ENCODE assay signal across 22 mouse cellular contexts in the genomic region with DNA sequence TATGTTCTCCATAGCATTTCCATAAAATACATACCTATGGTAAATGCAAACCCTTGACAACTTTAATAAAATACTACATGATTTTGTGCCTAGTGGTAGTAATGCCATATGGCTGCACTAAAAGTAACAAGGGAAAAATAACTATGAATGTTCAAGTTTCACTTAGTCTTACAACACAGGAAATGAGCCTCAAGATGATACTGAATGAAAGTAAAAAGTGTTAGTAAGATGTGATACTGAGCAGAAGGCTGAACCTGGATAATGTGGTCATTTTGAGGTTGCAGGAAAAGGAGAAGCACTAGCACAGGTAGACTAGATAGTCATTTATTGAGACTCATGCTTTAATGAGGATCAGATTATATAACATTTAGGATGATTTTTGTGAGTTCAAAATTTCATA. TPM values are rescaled to one million over a fixed set of nuclear protein-coding genes. Genes with fewer than 3 reads are reported as not detected.
A peak's percentile ranks its signal among the peaks of the same experiment; 100 is the strongest.
DNase-seq lines count a peak whose midpoint lies in the region; ATAC-seq and TF ChIP-seq lines count a peak whose summit lies in the region.
"Had no signal": no experiment of that assay in that cellular context is flagged by ENCODE, and none has a peak within 500 bp of the region (broad histone marks: within the 10 kb centered on the region; RNA-seq: fewer than 3 reads in every experiment).

No protein-coding gene starts in this region.

- no peaks in the 10 kb centered on the region for H3K9me3 ChIP-seq in heart, embryonic 15.5 days (replicated peaks)
- H3K9me3 ChIP-seq in heart, embryonic 12.5 days (replicated peaks) = no peaks in the 10 kb centered on the region
- H3K9me3 ChIP-seq: embryonic facial prominence, embryonic 15.5 days; forebrain, embryonic 10.5 days; heart, embryonic 10.5 days; hindbrain, embryonic 15.5 days had no signal

- TF ChIP-seq CTCF in gastrocnemius, adult 2 months (IDR thresholded peaks at IDR 0.05) = no peak

- no peaks in the 10 kb centered on the region for H3K27me3 ChIP-seq in heart, embryonic 15.5 days
- H3K27me3 ChIP-seq in heart, embryonic 12.5 days (replicated peaks) = no peaks in the 10 kb centered on the region
- H3K27me3 ChIP-seq: embryonic facial prominence, embryonic 15.5 days; hindbrain, embryonic 15.5 days had no signal

- H3K4me3 ChIP-seq in gastrocnemius, adult 2 months = peak overlapping the region; percentile 70
- no peak overlapping the region; the same call in 1 of the 2 replicates for H3K4me3 ChIP-seq in heart, embryonic 15.5 days
- H3K4me3 ChIP-seq in heart, embryonic 12.5 days = no peak overlapping the region
- H3K4me3 ChIP-seq: embryonic facial prominence, embryonic 15.5 days; erythroblast, embryonic 14.5 days; forebrain, embryonic 10.5 days; heart, embryonic 10.5 days; hindbrain, embryonic 15.5 days had no signal

- no peak overlapping the region for H3K9ac ChIP-seq in heart, embryonic 15.5 days
- H3K9ac ChIP-seq in heart, embryonic 12.5 days = no peak overlapping the region
- H3K9ac ChIP-seq: embryonic facial prominence, embryonic 15.5 days; hindbrain, embryonic 15.5 days had no signal

- intact Hi-C loops in gastrocnemius, adult 2 months (cut with DNase I) = no loop called here
- intact Hi-C loops in gastrocnemius, postnatal 14 days (cut with DNase I; ENCODE audit: low total_unique reads) = no loop called here

- ATAC-seq in heart, embryonic 15.5 days (replicated peaks; ENCODE audit: insufficient number of reproducible peaks, insufficient read depth, low FRiP score, low read depth) = no peak
- ATAC-seq in heart, embryonic 12.5 days (ENCODE audit: insufficient number of reproducible peaks, low FRiP score) = no peak
- peak; percentile 55 for ATAC-seq in activated CD4-positive, CD25-positive, alpha-beta regulatory T cell, adult 4 months
- ATAC-seq in megakaryocyte progenitor cell, adult 5-6 weeks (replicated peaks; ENCODE audit: poor library complexity) = peak; percentile 34
- ATAC-seq: forebrain, embryonic 14.5 days had no signal

- H3K4me1 ChIP-seq in heart, embryonic 15.5 days (replicated peaks) = 0 out of 2 replicates have a peak, but pooled peaks cover 2% of the 10 kb centered on the region
- no peaks in the 10 kb centered on the region for H3K4me1 ChIP-seq in heart, embryonic 12.5 days (replicated peaks)
- H3K4me1 ChIP-seq: embryonic facial prominence, embryonic 15.5 days; heart, embryonic 10.5 days; hindbrain, embryonic 15.5 days had no signal

- DNase-seq in gastrocnemius, adult 2 months = no peak
- DNase-seq in gastrocnemius, postnatal 14 days = no peak
- DNase-seq in right cerebral cortex, postnatal 4 days = no peak
- no peak for DNase-seq in B cell, adult 2 months
- DNase-seq: adrenal gland, adult 8-10 months; adrenal gland, postnatal 36 days; cerebellum, adult 8-10 months; cerebellum, postnatal 14 days; embryo, embryonic 11 days; gastrocnemius, postnatal 10 days; kidney, adult 11 months; kidney, adult 9 months had no signal

- peak overlapping the region; percentile 42 for H3K4me2 ChIP-seq in heart, embryonic 15.5 days
- H3K4me2 ChIP-seq in heart, embryonic 12.5 days = no peak overlapping the region
- H3K4me2 ChIP-seq: embryonic facial prominence, embryonic 15.5 days; hindbrain, embryonic 15.5 days had no signal

- H3K27ac ChIP-seq in gastrocnemius, adult 2 months = no peak overlapping the region
- no peak overlapping the region for H3K27ac ChIP-seq in heart, embryonic 15.5 days
- H3K27ac ChIP-seq in heart, embryonic 12.5 days (ENCODE audit: poor library complexity, severe bottlenecking) = no peak overlapping the region
- H3K27ac ChIP-seq: embryonic facial prominence, embryonic 15.5 days; forebrain, embryonic 10.5 days; heart, embryonic 10.5 days; hindbrain, embryonic 15.5 days had no signal

- no peaks in the 10 kb centered on the region for H3K36me3 ChIP-seq in heart, embryonic 15.5 days
- no peaks in the 10 kb centered on the region for H3K36me3 ChIP-seq in heart, embryonic 12.5 days
- H3K36me3 ChIP-seq: embryonic facial prominence, embryonic 15.5 days; forebrain, embryonic 10.5 days; heart, embryonic 10.5 days; hindbrain, embryonic 15.5 days had no signal

RNA-seq across cellular contexts. Expression of gene Fgf13, which starts 16.2 kb away (rescaled TPM):
- 10 to 100 TPM; 57.6 to 60.8 TPM for total RNA-seq in gastrocnemius, adult 2 months (2021)
- total RNA-seq in gastrocnemius, postnatal 14 days (2021) = 10 to 100 TPM; 42.0 to 44.1 TPM
- polyA plus RNA-seq in heart, embryonic 15.5 days (2015; fragmentation: Nextera tagmentation; extraction: Ambion mirVana) = 69.0 and 82.6 TPM in 2 replicates
- polyA plus RNA-seq in heart, embryonic 12.5 days (2016; fragmentation: Nextera tagmentation; extraction: Ambion mirVana) = 66.3 and 70.2 TPM in 2 replicates
- polyA plus RNA-seq in activated CD4-positive, CD25-positive, alpha-beta regulatory T cell, adult 4 months (2017; shearing (Covaris generic)) = 1 to 10 TPM; 7.9 to 8.4 TPM
- total RNA-seq in megakaryocyte progenitor cell, adult 5-6 weeks (2015) = 0.29 and 1.1 TPM in 2 replicates
- total RNA-seq in megakaryocyte progenitor cell, adult 5-6 weeks (2017) = 0.12 and 0.74 TPM in 2 replicates

Comparison
In these comparisons a context has a peak if more than half of its experiments do, and no peak if none do; other contexts are left out.
1. ATAC-seq: peak in activated CD4-positive, CD25-positive, alpha-beta regulatory T cell, adult 4 months (single experiment) and megakaryocyte progenitor cell, adult 5-6 weeks (single experiment); none in heart, embryonic 15.5 days (single experiment) and heart, embryonic 12.5 days (single experiment).
2. RNA of gene Fgf13, which starts 16.2 kb away (total RNA-seq): 57.6 to 60.8 TPM in gastrocnemius, adult 2 months and 42.0 to 44.1 TPM in gastrocnemius, postnatal 14 days; 0.12 to 1.1 TPM in megakaryocyte progenitor cell, adult 5-6 weeks; every median in the first group is over 10 times any median in the second.